Mouse (Mus musculus) CD4-positive naive resting alpha-beta T cell, adult 57 days (primary cell): ENCODE measurements around the gene Morc4. TPM values are rescaled to one million over a fixed set of nuclear protein-coding genes. Genes with fewer than 3 reads are reported as not detected.

ENCODE experiments used
- total RNA-seq: library from RNA; stranded (reverse); gene quantifications from one replicate; pipeline ENCODE4 v1.2.4, GENCODE M21; 2023

The Morc4 gene
- not detected for total RNA-seq

DNA sequence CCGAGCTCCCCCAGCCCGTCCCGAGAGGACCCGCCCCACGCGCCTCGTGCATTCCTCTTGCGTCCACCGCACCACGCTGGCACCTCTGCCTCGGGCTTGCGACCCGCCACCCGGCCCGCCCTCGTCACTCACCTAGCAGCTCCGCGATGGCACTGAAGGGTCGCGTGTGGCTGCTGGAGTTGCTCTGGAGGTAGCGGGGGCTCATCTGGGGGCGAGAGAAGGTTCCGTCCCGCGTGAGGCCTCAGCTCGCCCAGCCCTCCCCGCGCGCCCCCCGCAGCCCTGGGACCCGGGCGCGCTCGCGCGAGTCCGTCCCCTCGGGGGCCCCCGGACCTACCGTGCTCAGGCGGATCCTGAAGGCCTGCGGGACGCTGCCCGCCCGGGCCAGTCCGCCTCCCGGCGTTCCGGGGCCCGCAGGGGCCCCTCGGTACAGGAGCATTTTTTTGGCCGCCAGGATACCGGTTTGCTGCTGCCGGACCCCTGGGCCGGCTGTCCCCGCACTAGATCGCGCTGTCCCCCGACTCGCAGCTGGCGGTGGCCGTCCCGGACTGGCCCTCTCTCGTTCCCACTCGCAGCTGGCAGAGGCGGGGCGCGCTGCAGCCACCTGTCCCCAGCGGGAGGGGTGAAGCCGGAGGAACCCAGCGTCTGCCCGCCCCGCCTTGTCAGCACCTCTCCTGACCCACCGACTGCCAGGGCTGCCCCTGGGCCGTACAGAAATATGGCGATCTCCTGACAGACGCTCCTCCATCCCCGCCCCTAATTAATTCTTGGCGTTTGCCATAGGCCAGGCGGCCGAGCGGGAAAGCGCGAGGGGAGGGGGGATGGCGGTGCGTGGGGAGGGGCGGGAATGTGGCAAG lies at the start of gene Morc4:
Gene Morc4 (minus strand): TSS at position 740 of the 854 bp plus-strand sequence.

DNA sequence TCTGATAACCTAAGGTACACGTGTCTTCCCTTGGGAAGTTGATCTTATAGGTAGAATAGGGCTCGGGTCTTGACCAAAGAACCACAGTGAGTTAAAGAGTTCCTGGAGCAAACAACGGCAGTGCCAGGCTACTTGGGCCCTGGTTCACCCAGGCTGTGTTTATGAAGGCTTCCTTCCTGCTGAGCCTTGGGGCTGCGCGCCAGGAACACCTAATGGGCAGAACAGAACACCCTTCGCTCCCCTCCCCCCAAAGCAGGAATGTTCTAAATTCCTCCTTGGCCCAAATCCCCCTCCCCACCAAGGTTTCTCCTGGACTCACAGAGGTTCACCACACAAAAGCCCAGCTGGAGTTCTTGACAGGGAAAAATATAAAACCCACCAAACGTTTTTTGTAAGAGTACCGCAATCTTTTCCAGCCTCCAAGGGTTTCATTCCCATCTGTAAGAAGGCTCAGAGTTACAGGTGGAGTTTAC lies 71.0 kb downstream of the Morc4 start, which contains the start of gene Cldn2:
Gene Cldn2 (plus strand): TSS at position 423 of the 473 bp plus-strand sequence.

DNA sequence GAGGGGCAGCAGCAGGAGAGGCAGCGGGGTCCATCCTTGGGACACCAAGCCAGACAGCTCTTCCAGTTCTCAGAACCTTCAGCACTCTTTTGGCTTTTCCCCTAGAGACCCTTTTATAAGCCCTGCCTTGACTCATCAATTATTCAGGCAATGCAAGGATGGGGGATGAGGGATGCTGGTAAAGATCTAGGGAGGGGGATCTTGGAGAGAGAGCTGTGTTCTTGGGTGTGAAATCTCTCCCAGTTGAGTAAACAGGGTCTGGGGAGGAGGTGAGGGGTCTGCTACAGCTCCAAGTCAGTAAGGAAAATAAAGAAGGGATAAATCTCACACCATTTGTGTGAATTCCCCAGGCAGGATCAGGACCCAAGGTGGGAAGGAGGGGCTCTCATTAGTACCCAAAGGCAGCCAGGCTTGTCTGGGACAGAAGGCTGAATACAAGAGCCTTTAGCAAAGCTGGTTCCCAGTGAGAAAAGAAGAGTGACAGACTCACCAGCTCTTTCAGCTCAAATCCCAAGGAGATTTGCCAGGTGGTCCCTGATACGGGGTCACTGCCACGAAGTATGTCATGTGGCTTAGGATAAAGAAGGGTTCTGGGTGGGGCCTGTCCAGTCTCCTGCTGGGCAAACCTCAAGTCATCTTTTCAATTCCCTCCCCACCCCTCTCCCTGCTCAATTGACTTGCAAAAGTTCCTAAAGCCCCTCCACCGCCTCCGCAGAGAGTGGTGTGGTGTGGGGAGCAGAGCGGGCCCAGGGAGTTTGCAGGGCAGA lies 89.0 kb downstream of the Morc4 start, which contains the start of gene Ripply1:
Gene Ripply1 (minus strand): TSS at position 76 of the 767 bp plus-strand sequence.

Other genes with a start within 250 kb of the Morc4 start
- 8.8 TPM for gene Tbc1d8b, start 186.7 kb downstream of the Morc4 start, total RNA-seq
- gene Gm15013, start 157.2 kb downstream of the Morc4 start, total RNA-seq: not detected
- not detected for gene Ripply1, start 89.3 kb downstream of the Morc4 start, total RNA-seq
- gene Cldn2, start 70.8 kb downstream of the Morc4 start, total RNA-seq: not detected
- 31.5 TPM for gene Rbm41, start 126.9 kb upstream of the Morc4 start, total RNA-seq
- gene Nup62cl, start 191.0 kb upstream of the Morc4 start, total RNA-seq: not detected
- not detected for gene Pih1h3b, start 191.2 kb upstream of the Morc4 start, total RNA-seq